Mouse (Mus musculus) stomach, postnatal 0 days (tissue): ENCODE data around the gene Hoxa10.

Experiments used
- CTCF ChIP-seq: IDR thresholded peaks from 2 replicates; pipeline ENCODE4 v1.5.1; 2016; ENCODE audit warnings: antibody characterized with exemption, low read depth, mild to moderate bottlenecking, moderate library complexity
- EP300 ChIP-seq: optimal IDR thresholded peaks from 2 replicates; pipeline ENCODE3; 2016; ENCODE audit warnings: antibody characterized with exemption

GRCm38 (mm10) chr6:52237346-52238154 is 3.1 kb downstream of the Hoxa10 start:
- TF ChIP-seq CTCF, result no peak
- TF ChIP-seq EP300, result no peak
